Mouse (Mus musculus): ENCODE measurements around the gene En1. TPM values are rescaled to one million over a fixed set of nuclear protein-coding genes. Genes with fewer than 3 reads are reported as not detected.

Gene En1
- total RNA-seq (2021): not detected
- long read RNA-seq, experiment 1: 0 reads
- long read RNA-seq, experiment 2: 0 reads

DNA sequence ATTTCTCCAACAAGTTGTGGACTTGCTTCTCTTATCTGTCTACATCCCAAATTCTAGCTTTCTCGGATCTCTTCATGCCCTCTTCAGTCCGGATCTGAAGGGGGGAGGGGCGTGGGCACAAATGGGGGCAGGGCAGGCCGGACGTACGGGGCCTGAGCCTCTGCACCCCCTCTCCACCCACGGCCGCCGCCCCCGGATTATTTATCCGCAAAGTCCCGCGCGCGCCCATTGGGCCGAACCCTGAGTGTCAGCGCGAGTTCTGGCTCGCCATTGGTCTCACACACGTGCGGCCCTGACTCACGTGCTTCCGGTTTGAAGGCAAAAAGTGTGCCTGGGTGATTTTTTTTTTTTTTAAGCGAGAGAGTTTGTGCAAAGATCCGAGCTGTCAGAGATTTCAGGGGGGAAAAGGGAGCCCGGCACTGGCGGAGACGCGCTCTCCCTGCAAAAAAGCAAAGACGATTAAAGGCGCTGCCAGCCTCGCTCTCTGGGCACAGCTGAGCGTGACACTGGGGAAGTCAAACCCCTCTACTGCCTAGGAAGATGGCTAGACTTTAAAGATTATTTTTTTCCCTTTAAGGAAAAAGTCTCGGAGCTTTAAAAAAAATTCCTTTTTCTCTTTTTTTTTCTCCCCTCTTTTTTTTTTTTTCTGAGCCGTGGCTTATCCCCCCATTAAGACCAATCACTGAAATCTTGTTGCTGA is at the start of gene En1:
Gene En1 (plus strand): TSS at position 388 of the 700 bp plus-strand sequence.
- DNase-seq: peak in 1 of 2 experiments; percentile 25

DNA sequence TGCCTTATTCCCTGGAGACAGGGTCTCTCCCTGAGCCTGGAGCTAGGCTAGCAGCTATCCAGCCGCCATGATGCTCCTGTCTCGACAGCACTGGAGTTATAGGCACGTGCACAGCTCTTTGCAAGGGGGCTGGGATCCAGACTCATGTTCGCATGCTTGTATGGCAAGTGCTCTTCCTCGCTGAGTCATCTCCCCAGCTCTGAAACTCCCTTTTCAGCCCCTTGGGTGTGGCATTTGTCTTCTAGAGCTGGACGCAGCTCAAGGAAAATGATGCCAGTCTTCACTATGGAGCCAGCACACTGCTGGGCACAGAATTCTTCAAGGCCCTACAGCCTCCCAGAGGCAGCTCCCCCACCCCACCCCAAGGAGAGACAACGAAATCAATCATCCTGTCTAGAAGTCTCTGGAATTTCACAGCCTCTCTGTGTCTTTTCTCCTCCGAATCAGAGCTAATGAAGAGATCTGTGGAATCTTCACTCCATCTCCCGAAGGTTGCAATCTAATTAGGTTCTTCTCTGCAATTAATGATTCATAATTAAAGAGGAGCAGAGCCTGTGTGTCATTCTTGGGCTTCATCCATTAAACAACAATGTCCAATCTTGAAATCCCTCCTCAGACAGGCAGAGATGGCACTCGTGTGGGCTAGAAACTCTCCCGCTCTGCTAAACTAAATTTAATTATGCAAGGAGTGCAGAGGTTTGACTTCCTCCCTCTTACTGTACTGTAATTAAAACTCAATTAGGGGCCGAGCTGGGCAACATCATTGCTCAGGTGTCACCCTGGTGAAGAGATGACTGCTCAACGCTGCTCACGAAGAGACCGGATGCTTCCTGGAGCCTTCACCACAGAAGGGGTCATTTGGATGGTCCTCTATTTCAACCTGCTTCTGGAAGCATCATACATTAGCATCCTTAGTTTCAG is 45.0 kb upstream of the En1 start:
- DNase-seq: no peak

DNA sequence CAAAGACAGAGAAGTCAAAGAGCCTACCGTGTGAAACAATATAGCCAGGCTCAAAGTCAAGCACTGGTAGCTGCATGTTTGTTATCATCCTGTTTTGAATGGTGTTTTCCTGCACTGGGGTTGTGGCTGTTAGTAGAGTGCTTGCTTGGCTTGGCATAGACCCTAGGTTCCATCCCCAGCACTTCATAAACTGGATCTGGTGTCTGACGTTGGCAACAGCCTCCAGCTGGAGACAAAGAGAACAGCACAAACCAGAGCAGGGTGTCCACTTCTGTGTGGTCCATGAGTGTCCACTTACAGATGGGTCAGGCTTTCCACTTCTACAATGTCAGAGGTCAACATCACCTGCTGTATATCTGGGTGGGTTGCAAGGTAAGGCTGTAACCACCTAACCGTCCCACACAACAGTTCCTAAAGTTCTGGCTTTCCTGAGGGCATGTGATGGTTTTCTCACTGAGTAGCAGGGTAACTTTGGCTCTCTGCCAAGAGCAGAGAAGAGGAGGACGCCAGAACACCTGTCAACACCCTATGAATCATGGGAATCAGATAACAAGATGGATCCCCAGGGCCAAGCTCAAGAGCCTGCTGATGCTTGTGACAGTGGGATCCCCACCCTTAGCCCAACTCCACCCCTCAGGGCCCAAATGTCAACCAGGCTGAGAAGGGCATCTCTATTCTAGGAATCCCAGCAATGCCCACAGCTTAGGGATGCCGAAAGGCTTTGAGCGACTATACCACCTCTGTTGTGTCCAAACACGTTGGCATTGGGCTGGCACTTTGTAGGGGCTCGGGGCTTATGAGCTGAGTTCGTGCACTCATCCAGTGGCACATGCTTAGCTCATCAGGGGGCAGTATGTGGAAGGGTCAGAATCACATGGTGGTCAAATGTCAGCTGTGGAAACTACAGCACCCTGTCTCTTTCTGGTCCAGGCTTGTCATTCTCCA is 43.6 kb upstream of the En1 start:
- no peak for DNase-seq

DNA sequence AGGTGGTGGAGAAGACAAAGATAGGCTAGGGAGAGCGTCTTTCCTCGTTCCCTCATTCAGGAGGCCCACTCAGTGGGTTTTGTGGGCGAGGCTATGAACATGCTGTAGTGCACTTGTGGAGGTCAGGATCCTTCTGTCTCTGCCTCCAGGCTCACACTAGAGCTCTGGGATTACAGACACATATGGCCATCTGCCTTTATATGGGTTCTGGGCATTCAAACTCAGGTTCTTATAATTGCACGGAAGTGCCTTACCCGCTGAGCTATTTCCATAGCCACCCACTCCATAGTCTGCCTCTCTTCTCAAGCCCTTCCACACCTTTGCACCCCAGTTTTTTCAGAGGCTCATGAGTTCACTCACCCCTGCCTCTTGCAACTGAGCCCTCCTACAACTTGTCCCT is 42.3 kb upstream of the En1 start:
- no peak for DNase-seq

DNA sequence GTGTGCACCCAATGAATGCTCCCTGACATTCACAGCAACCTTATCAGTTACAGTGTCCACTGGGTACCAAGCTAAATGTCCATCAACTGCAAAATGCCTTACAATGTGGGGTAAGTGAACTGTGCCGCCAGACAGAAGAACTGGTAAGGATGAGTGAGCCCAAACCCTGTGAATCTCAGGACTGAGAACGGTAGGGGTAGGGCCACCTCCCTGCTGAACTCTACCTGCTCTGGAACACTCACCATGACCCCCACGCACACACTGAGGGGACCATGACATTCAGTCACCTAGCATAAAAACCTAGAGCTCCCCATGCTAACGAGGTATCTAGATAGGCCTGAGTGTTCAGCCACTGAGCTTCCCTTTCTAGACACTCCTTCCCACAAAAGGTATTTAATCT is 20.9 kb upstream of the En1 start:
- no peak for DNase-seq

DNA sequence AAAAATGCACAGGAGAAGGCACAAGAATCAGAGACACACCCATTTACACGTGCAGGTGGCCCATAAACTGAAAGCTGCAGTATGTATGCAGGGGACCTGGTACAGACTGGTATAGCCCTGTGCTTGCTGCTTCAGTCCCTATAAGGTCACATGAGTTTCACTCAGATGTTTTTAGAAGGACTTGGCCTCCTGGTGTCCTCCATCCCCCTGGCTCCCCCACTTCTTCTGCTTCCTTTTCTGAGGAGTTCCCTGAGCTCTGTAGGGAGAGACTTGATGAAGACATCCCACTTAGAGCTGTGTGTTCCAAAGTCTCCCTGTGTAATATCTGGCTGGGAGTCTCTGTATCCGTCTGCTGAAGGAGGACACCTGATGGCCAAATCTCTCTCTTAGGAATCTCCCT is 16.7 kb upstream of the En1 start:
- no peak for DNase-seq

DNA sequence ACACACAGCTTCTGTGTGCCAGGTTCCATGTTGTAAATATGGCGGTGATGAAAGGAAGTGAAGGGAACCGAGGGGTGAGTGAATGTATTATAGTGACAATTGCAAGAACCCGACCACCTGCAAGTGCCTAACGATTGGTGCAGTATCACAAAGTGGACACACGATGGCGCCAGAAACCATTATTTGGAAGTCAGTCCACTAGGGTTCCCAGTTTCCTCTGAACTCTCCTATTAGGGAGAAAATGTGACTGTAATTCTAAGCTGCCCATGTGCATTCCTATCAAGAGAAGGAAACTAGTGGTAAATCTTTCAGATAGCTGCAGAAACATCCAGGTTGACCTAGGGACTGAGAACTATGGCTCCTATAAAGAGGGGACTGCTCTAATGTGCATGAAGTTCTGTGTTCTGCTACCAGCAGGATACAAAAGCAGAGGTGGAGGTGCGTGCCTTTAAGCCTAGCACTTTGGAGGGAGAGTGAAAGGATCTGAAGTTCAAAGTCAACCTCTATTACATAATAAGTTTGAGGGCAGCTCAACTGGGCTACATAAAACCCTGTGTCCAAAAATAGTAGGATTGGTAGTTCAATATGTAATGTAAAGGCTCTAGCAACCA is 15.6 kb upstream of the En1 start:
- DNase-seq: peak; percentile 45 to 80

DNA sequence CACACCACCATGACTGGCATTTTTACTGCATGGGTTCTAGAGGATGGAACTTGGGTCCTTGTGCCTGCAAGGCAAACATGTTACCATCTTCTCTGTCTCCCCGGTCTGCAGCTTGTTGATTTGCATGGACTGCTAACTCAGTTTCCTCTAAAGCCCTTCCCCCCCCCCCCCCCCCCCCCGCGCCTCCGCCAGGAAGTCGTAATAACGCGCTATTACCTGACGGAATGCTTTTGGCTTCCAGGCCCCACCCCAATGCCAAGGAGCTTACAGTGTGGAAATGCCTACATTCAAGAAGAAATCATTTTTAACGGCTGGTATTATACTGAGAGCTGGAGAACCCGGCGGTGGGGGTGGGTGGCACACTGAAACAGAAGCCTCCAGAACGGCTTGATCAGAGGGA is 14.8 kb upstream of the En1 start:
- DNase-seq: no peak

DNA sequence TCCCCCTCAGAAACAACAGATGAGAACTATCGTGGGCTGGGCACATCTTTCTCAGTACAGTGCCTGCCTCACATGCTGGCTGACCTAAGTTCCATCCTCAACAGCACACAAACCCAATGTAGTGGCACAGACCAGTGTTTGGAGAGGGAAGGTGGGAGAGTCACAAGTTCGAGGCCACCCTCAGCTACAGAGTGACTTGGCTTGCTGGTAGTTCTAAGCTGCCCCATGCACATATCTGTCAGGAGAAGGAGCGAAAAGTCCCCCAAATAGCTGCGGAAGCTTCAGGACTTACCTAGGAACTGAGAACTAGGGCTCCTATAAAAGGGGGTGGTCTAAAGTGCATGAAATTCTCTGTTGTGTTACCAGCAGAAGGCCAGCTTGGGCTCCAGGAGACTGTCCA is 14.3 kb upstream of the En1 start:
- no peak for DNase-seq

DNA sequence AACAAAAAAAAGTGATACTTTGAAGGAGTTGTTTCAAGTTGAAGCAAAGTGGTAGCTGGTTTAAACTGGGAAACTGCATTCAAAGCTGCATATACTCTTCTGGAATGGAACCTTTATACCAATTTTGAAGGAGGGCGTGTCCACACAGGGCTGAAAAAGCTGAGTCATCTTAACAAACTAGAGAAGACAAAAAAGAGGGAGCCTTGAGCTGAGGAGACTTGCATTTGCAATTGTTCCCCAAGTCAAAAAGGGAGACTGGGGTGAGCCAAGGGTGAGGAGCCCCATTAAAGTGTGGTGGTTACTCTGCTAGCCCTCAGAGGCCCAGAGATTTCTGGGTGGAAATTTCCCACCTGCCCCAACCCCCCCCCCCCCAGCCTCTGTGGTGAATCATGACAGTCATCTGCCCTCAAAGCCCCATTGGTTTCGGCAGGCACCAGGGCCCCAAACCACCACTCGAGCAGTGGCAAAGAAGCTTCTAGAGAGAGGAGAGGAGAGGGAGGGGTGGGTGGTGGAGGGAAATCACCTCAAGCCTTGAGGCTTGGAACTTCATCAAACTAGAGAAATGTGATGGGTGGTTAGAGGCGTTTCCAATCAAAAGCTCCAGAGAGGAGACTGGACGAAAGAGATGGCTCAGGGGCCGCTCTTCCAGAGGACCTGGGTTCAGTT is 13.7 kb upstream of the En1 start:
- DNase-seq: no peak

DNA sequence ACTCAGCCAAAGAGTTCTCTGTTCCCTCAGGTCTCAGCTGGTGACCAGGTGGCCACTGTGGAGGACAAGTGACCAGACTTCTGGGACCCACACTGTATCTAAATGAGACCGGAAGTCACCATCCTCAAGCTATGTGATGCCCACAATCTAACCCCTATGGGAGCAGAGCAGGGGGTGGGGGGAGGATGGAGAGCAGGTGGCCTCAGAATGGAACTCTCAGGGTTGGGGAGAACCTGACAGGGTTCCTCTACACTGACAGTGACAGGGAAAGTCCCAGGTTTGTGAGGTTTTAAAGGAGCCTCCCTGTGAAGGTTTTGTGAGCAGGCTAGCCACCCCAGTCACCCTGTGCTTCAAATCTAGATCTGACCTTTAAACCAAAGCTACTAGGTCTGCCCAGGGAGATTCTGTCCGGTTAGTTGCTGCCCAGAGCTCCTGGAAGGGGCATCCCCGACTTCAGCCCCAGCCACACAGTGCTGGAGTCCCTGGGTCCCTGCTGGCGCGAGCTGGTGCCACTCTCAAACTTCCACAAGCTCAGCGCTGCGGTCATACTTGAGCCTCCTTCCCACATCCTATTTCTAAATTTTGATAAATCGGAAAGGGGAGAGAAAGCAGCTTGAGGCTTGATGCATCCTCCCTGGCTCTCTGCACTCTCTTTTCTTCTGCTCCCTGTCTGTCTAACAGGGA is 8.8 kb upstream of the En1 start:
- no peak for DNase-seq

DNA sequence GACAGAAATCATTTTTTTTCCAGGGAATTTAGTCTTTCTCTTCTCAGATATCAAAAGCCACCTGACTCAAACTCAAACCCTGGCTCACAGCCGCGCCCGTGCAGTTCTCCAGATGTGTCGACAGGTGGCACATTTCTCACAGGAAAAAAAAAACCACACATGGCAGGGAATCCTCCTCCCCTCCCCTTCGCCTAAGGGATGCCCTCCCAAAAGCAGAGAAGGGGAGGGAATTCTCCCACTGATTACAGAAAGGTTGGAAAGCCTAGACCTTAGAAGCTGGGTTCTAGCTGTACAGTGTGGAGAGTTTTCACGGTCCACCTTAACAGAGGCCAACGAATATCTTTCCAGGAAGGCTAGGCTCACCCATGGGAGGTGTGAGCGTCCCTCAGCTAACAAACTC is 7.6 kb upstream of the En1 start:
- peak in 1 of 2 experiments; percentile 30 for DNase-seq

DNA sequence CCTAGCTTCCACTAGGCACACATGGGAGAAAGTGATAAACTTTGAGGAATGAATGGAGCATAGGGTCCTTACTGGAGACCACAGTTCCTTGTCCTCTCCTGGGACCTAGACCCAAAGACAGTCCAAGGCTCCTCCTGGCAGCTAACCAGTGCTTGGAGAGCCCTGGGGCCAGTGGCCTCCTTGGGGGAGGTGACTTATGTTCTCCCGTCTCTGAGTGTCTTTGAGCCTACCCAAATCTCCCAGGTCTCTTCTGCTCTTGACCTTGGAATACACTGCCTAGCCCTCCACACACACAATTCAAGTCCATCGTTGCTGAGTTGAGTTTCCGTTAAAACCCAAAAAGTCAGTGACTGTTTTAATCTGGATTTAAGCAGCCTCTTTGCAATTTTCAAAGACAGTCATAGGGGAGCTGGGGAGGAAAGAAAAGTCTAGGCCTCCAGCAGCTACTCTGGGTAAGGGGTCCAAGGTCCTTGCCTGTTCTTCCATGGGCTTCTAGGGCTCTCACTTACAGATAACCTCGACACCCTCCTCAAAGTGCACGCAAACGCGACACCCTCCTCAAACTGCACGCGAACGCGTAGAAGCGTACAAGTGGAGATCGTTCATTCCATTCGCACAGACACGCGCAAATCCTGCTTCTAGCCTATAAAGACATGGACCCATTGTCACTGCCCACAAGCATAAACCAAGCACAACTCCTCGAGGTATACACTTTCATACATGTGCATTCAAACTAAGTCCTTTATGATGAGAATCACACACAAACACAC is 6.6 kb upstream of the En1 start:
- DNase-seq: no peak

DNA sequence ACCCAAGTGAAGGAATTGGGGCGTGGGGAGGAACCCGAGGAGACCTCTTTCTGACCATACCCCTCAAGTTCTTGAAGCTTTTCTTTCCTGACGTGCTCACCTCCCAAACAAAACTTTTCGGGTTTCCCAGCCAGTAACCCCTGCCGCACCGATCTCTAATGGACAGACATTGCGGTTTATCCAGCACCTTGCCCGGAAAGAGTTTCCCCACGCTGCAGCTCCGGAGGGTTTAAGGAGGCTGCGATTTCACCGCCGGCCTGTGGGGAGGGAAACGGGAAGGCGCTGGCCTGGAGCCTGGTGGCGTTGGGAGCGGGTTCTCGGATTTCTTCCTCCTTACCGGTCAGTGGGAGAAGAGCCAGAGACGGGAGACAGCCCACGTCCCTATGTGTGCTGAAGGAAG is 5.9 kb upstream of the En1 start:
- DNase-seq: peak in 1 of 2 experiments; percentile 22

DNA sequence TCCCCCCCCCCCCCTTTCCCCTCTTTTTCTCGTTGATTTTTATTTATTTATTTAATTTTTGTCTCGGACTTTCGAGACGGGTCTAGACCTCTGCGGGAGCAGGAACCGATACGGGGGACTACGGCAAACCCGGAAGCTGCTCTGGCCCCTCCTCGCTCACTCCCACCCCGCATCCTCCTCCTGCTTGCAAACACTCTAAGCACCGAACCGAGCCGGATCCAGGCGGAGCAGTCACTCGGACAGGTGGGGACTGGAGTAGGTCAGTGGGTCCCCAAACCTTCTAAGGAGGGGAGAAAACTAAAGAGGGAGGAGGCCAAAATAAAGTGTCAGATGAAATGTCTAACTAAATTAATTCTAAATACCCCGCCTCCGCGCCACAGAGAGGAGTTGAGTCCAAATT is 5.4 kb upstream of the En1 start:
- DNase-seq: no peak

DNA sequence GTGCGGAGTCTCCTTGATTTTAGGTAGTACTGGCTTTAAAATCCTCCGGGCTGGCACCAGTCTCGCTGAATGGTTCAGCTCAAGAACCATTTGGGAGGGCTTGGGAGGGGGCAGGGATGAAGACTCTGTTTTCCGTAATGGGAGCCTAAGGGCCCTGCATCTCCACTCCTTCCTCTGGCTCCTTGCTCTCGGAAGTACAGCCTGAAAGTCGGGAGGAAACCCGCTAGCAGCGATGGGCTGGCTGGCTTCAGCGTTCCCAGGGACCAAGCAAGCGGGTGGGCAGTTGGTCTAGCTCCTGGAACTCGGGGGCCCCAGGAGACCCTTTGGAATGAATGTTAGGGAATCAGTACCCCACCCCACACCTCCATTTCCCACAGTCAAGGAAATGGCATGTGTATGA is 4.9 kb upstream of the En1 start:
- DNase-seq: no peak

DNA sequence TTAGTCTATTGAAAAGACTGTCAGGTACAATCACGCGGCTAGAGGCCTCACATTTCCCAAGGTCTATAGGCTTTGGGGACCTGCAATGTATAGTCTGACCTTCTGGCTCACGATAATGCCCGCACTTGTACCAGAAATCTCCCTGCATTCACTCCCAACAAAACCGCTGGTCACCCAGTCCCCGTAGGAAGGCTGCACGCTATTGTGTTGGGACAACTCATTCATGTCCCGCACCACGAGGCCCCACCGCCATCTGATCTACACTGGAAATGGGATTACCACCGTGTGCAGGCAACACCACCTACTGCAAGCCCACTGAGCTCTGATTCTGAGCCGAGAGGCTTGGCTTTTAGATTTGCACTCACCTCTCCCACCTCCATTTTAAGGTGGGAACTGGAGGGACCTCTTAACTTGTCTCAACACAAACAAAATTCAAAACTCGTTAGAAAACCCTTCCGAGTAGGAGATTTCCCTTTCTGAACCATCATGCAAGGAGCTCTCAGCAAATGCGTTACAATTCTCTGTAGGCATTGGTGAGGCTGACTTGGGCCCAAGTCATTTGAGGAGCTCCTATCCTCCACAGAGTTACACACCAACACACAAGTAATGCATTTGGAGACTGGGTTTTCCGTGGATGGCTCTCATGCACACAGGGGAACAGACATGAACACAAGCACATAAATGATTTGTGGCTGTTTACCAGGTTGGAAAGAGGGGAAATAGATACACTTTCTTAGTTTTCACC is 3.9 kb upstream of the En1 start:
- DNase-seq: no peak

DNA sequence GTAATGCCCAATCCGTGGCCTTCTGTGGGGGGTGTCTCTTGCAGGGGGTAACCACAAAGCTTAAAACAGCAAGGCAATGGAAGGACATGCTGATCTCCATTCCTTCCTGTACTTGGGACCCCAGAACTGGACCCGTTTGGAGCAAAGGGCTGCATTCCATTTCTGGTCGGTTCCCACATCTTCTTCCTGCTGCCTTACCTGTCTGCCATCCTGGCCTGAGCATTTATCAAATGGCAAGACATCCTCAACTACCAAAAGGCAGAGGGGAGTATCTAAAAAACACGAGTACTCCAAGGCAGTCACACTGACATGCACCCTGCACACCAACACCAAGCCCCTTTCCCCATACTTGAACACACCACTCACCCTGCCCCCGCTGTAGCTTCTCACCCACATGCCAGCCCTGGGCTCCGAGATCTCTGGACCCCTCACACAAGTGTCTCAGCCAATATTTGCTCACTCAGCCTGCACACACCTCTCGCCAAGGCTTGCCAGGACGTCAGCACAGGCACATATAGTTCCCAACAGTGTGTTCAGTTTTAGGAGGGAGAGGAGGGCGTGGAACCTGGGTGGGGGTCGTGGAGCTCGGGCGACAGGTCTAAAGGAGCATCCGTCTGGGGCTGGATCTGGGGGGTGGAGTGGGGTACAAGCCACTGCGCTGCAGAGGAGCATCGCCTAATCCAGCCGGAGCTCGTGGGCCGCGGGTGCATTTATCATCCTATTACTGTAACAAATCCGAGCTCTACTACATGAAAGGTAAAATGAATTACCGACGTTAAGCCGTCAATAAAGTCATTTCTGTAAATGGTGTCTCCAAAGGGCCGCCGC is 2.7 kb upstream of the En1 start:
- DNase-seq: no peak

DNA sequence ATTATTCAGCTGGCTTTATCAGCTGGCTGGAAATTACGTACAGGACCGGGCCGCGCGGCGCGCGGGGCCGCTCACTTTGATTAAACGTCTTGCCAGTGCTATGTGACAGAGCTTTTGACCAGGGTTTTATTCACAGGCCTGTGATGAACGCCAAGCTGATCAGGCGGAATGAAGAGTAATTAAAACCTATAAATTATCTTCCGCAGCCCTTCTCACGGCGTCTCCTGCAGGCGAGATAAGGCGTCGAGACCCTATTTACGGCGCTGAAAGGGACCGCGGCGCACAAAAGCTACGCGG is 2.1 kb upstream of the En1 start:
- DNase-seq: no peak

Data from heart, adult 18-20 months (tissue).